Mouse (Mus musculus): ENCODE data around the gene Hrh1.
A peak's percentile ranks its signal among the peaks of the same experiment; 100 is the strongest.

The Hrh1 gene

GRCm38 (mm10) chr6:114397691-114398217 lies at the start of gene Hrh1:
Gene Hrh1, plus strand, starts transcription at chr6:114397936.
- peak; percentile 86 for DNase-seq (ENCODE audit: low read depth, low spot score)

- no peak for DNase-seq (ENCODE audit: low read depth, low spot score)
Observed at GRCm38 (mm10) chr6:114354635-114355034, 43.1 kb upstream of the Hrh1 start.

- no peak for DNase-seq (ENCODE audit: low read depth, low spot score)
Observed at GRCm38 (mm10) chr6:114358171-114358570, 39.6 kb upstream of the Hrh1 start.

GRCm38 (mm10) chr6:114362355-114362754 lies 35.4 kb upstream of the Hrh1 start:
- no peak for DNase-seq (ENCODE audit: low read depth, low spot score)

DNA sequence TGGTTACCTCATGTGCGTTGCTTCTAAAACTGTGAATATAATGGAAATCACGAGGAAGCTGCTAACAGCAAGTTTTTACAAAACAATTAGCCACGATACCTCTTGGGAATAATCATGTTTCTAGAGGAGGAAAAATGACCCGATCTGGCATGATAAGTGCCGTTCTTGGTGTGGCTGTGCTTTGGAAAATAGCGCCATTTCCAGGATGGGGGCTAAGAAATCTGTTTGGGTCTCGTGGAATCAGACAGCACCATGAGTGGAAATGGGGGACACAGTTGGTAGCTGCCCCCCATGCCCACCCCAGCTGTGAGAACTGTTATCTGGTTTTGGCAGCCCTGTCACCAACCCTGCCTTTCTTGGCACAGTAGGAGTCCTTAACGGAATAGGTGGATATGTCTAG lies 34.0 kb upstream of the Hrh1 start:
- no peak for DNase-seq (ENCODE audit: low read depth, low spot score)

- DNase-seq (ENCODE audit: low read depth, low spot score) = no peak
Observed at GRCm38 (mm10) chr6:114364734-114365133, 33.0 kb upstream of the Hrh1 start.

DNA sequence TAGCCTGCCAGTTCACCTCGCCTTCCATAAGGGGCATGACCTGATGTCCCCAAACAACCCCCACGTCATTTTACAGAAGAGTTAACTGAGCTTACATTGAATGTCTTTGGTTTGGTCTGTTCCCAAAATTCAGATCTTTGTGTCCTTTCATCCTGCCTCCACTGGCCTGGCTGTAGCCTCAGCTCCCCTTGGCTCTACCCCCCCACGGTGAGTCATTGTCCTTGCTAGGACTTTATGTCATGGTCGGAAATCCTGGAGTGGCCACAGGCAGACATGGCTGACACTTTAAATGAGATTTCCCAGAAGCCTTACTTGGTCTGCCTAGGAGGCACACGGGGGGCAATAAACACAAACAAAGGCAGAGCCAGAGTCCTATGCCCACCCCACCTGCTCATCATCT lies 31.5 kb upstream of the Hrh1 start:
- DNase-seq (ENCODE audit: low read depth, low spot score) = no peak

- DNase-seq (ENCODE audit: low read depth, low spot score) = no peak
Observed at GRCm38 (mm10) chr6:114367681-114368080, 30.1 kb upstream of the Hrh1 start.

DNA sequence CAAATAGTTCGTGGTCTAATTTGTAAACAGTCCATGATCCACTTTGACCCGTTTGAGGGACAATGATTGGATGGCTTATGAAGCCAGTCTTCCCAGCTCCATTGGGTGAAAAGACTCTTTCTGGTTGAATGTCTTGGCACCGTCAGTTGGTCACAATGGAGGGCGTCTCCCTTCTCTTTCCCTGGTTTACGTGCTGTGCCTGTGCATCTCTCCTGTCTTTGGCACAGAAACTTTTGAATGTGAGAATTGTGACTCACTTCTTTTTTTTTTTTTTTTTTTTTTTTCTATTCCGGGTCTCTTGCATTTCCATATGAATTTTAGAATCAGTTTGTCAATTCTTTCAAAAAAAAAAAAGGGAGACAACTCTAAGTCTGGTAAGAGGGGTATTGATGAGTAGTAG lies 29.5 kb upstream of the Hrh1 start:
- no peak for DNase-seq (ENCODE audit: low read depth, low spot score)

- DNase-seq (ENCODE audit: low read depth, low spot score) = no peak
Observed at GRCm38 (mm10) chr6:114372741-114373140, 25.0 kb upstream of the Hrh1 start.

DNA sequence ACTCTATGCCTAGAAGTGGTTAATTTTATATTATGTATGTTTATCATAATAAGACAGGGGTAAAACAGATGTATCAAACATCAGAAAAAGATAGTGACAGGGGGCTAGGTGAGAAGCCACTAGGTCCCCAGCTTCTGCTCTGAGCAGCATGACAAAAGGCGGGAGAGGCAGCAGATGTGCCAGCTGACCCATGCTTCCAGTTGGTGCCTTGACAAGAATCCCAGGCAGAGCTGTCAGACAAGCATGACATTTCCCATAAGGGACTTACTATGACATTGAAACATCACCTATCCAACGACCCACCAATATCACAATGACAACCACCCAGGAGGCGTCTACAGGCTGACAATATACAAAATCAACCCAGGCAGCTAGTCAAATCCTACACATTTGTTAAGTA lies 16.9 kb upstream of the Hrh1 start:
- no peak for DNase-seq (ENCODE audit: low read depth, low spot score)

DNA sequence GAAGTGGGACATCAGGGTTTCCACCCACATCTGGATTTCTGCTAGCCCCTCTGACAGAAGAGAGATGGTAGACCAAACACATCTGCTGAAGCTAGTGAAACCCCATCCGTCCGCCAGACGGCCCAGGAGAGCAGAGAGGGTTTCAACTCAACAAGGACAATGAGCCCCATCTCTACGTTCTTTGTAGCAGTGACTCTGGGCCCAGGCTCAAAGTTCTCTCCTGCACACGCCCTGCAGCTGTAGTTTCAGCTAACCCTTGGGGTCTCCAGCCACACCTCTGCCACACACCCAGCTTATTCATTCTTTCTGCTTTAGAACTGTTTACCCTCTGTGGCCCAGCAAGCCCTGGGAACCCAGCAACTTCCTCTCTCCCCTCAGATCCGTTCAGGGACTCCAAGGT lies 10.4 kb upstream of the Hrh1 start:
- no peak for DNase-seq (ENCODE audit: low read depth, low spot score)

- DNase-seq (ENCODE audit: low read depth, low spot score) = peak; percentile 23
Observed at GRCm38 (mm10) chr6:114387855-114388254, 9.9 kb upstream of the Hrh1 start.

DNA sequence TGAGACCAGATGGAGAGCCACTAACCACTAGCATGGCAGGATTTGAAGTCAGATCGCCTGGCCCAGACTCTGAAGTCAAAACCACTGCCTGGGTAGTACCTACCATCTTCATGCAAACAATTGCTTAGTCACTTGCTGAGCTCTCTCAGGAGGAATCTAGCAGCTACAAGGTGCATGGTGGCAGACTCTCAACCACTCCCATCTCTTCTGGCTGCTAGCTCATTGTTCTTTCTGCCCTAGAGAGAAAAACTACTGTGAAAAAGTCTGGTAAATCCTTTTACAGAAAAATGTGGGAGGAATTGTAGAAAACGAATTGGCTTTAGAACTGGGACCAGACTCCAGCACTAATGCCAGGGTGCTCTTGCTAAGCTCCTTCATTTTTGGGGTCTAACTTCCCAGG lies 7.6 kb upstream of the Hrh1 start:
- DNase-seq (ENCODE audit: low read depth, low spot score) = no peak

DNA sequence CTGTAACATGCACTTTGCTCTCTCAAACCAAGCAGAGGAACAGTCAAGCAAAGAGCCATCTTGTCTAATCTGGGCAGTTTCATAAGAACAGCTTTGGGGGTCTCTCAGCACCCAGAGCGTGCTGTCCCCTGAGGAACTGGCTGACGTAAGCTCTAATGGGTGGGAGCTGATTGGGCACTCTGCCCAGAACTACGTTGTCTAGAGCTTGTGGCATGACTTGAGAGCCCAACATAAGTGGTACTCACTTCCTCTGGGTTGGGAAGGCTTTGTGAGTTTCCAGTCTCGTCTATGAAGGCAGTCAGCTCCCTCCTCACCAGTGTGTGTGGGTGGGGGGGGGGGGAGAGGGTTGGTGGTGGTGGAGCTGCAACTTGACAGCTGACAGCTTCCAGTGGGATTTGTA lies 2.8 kb upstream of the Hrh1 start:
- DNase-seq (ENCODE audit: low read depth, low spot score) = no peak

DNA sequence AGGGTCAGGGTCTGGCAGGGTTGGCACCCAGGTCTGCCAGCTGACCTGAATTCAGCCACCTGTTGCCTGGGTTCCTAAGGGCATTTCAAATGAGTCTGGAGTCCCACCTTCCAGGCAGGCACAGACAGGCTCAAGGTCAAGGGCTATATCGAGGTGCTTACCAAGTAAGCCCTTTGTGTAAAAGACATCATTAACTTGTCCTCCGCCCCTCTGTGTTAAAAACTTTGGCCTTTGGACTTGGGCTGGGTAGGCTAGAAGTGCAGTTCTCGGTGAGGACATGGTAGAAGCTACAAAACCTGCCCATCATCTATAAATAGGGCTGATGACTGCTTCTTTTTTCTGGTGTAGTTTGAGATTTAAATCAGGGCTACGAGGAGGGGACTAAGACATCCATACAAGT lies 1.1 kb upstream of the Hrh1 start:
- DNase-seq (ENCODE audit: low read depth, low spot score) = peak; percentile 23

DNA sequence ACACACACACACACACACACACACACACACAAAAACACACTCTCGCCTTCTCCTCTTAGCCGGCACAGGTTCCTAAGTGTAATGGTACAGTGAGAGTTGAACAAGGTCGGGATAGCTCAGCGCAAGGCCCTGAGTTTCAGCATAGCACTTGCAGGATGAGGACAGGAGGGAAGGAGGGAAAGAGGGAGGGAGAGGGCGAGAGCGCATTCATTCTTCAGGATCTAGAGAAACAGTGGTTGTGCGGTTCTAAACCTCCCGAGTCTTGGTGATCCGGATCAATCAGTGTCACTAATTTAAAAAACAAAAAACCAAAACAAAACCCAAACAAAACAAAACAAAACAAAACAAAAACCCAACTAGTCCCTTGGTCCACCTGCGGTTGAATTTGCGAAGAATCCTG lies 456 bp upstream of the Hrh1 start:
- DNase-seq (ENCODE audit: low read depth, low spot score) = peak; percentile 39

DNA sequence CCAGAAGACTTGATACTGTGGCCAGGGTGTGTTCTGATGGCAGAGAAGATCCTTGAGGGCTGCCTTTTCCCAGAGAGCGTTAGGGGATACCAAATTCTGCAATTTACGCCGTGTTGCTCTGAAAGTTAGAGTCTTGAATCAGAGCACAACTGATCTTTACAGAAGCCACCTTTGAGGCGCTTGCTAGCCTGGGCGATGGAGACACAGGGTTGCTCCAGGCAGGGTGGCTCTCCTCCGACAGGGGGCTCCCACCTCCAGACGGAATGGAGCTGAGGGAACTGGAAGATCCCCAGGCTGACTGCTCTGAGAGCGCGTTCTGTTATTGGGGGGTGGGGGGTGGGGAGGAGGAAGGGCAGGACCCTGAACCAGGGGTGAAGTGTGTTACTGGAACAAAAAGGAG lies 890 bp downstream of the Hrh1 start:
- peak; percentile 58 for DNase-seq (ENCODE audit: low read depth, low spot score)

- DNase-seq (ENCODE audit: low read depth, low spot score) = no peak
Observed at GRCm38 (mm10) chr6:114400387-114400786, 2.7 kb downstream of the Hrh1 start.

DNA sequence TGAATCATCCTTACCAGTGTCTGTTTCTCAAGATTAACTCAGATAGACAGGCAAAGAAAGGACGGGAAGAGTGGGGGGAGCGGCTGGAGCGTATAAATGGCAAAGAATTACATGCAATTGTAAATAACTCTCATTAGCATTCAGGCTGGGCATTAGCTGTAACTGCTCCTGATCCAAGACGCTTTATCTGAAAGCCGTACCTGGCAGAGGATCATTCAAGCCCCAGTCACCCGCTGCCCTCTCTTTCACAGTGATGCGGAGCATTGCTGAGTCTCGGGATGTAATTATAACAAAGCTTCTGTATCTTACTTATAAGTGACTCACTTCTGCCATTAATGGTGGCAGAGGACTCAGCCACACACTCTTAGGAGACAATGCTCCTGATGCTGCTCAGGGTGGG lies 3.1 kb downstream of the Hrh1 start:
- DNase-seq (ENCODE audit: low read depth, low spot score) = no peak

DNA sequence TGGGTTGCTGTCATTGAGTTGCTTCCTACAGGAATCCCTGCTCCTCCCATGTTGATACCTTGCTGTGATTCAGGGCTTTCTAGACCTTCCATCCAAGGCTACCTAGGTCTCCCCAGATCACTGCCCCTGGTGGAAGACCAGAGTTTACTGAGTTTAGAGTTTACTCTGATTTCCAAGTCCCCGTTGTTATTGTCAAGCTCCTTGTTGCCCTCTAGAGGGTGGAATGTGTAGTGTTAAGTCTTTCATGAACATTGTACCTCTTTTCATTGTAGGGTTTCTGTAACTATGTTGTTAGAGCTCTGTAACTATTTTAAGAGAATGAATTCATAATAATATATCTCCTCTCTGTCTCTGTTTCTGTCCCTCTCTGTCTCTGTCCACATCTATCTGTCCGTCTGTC lies 4.4 kb downstream of the Hrh1 start:
- DNase-seq (ENCODE audit: low read depth, low spot score) = peak; percentile 83

GRCm38 (mm10) chr6:114403632-114404031 lies 5.9 kb downstream of the Hrh1 start:
- no peak for DNase-seq (ENCODE audit: low read depth, low spot score)

DNA sequence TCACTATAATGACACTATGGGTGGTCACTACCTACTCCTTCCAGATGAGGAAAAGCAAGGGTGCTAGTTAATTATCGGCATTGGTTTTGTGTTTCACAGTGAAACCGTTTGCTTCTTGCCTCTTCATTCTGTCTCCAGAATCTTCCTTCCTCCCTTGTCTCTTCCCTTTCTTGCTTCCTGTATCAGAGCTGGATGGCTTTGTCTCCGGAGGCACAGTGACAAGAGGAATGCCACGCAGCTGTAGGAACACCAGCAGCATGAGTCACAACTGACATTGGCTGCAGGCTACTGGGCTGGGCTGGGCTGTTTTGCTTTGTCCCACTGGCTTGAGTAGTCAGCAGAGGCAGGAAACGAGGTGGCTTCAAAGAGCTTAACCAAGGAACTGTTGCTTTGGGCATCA lies 6.4 kb downstream of the Hrh1 start:
- peak; percentile 12 for DNase-seq (ENCODE audit: low read depth, low spot score)

- DNase-seq (ENCODE audit: low read depth, low spot score) = no peak
Observed at GRCm38 (mm10) chr6:114404774-114405468, 7.2 kb downstream of the Hrh1 start.

All from ZHBTc4 (cell line).